Mouse (Mus musculus): ENCODE data around the gene Naa38.

The Naa38 gene

GRCm38 (mm10) chr11:69443328-69443727 lies 48.0 kb downstream of the Naa38 start:
- DNase-seq, result no peak

Measured in cerebellum, postnatal 10 days (tissue).